Comparison of ENCODE assay signal across 18 mouse cellular contexts in genomic region chr4:151992091-151992490, GRCm38 (mm10). TPM values are rescaled to one million over a fixed set of nuclear protein-coding genes. Genes with fewer than 3 reads are reported as not detected.
"Had no signal": no experiment of that assay in that cellular context is flagged by ENCODE, and none has a peak within 500 bp of the region (broad histone marks: within the 10 kb centered on the region; RNA-seq: fewer than 3 reads in every experiment).

No protein-coding gene starts in this region.

- H3K9me3 ChIP-seq: neural tube, embryonic 13.5 days; neural tube, embryonic 15.5 days; stomach, embryonic 15.5 days had no signal

- H3K27me3 ChIP-seq: neural tube, embryonic 13.5 days; neural tube, embryonic 15.5 days; stomach, embryonic 15.5 days had no signal

- DNase-seq: retina, postnatal 1 day; right cerebral cortex, adult 18-20 months; right cerebral cortex, postnatal 14 days; right cerebral cortex, postnatal 25 days; right cerebral cortex, postnatal 4 days; spleen, adult 18-20 months; thymus, adult 18-20 months; thymus, adult 2 months; thymus, postnatal 14 days; thymus, postnatal 25 days; thymus, postnatal 36 days; thymus, postnatal 4 days had no signal

- H3K27ac ChIP-seq: neural tube, embryonic 13.5 days; neural tube, embryonic 15.5 days; stomach, embryonic 15.5 days; stomach, postnatal 0 days had no signal

- H3K4me3 ChIP-seq: neural tube, embryonic 13.5 days; neural tube, embryonic 15.5 days; stomach, embryonic 15.5 days had no signal

- H3K4me2 ChIP-seq: neural tube, embryonic 13.5 days; neural tube, embryonic 15.5 days; stomach, embryonic 15.5 days had no signal

- H3K9ac ChIP-seq: neural tube, embryonic 13.5 days; neural tube, embryonic 15.5 days; stomach, embryonic 15.5 days had no signal

RNA-seq across cellular contexts. Expression of gene Tas1r1, which starts 46.3 kb away (rescaled TPM):
- total RNA-seq: neutrophil, adult 5-6 weeks had no signal
- polyA plus RNA-seq: small intestine, adult 2 months had no signal
